Mouse (Mus musculus) urinary bladder, adult 2 months (tissue): Measurements from ENCODE around the gene 4930404N11Rik. TPM values are rescaled to one million over a fixed set of nuclear protein-coding genes. Genes with fewer than 3 reads are reported as not detected.

Experiments
- DNase-seq: peaks from one replicate; pipeline ENCODE4 v3.0.0; 2022; ENCODE audit warnings: low spot score
- polyA plus RNA-seq: library from polyadenylated mRNA; depleted of rRNA; stranded (reverse); fragments of >200 nt; gene quantifications from 2 replicates; pipeline ENCODE4 v1.2.3, GENCODE M21; 2012

The 4930404N11Rik gene
- polyA plus RNA-seq, 1 experiment: 2.1 TPM

DNA sequence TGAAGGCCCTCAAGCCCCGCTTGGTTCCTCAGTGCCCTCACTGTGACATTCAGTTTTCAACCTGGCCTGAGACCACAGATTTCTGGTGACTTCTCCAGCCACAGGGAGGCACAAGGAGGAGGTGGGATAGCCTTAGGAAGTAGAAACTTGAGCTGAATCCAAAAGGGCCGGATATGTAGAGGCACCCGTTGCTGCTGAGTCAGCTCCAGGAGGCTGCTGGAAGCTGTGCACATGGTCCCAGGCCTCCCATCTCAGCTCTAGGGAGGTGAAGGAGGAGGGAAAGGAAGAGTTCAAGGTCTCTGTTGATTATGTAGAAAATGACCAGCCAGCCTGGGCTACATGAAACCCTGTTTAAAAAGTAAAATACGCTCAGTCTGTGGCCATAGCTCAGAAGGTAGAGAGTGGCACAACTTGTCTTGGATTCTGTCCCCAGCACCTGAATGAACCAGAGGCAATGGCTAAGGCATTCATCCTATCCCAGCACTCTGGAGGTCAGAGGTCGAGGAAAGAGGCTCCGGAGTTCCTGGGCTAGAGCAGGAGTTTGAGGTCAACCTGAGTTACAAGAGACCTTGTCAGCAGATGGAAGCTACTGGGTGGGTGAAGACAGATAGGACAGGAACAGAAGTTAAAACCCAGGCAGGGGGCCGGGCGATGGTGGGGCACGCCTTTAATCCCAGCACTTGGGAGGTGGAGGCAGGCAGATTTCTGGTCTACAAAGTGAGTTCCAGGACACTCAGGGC lies 10.7 kb downstream of the 4930404N11Rik start:
- no peak for DNase-seq

- no peak for DNase-seq
Observed at GRCm38 (mm10) chr10:81351678-81352291, 13.8 kb downstream of the 4930404N11Rik start.

GRCm38 (mm10) chr10:81350351-81351063 lies 15.1 kb downstream of the 4930404N11Rik start, which contains the start of gene Hmg20b:
Hmg20b (minus strand) TSS chr10:81350480.
- DNase-seq: peak; percentile 96

DNA sequence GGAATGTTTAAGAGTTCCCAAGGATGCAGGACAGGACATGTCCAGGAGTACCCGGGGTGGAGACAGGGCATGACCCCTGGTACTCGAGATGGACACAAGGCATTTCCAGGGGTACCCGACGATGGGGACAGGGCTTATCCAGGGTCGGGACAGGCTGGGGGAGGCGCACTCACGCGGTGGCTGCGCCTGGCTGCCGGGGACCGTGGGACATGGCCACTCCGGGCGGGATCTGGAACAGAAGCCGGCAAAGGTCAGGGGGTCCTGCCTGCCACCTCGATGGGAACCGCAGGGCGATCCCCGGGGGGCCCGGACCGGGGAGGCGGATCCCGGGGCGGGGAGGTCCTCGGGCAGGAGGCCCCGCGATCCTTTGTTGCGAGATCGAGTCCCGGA lies 15.7 kb downstream of the 4930404N11Rik start:
- DNase-seq: no peak

DNA sequence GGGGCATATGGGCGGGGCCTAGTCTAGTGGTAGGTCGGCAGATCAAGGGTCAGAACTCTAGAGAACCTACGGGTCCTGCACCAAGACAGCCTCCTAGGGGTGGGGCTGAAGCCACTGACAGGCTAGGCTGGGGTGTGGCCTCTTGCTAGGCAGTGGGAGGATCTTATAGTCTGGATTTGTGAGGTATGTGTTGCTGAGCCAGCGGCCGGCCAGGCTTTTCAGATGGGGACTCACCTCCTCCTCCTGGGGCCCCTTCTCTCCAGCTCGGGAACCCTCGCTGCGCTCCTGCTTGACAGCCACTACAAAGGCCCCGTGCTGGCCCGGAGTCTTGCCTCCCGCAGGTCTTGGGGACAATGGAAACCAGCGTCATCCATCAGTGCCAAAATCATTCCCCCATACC lies 16.5 kb downstream of the 4930404N11Rik start:
- no peak for DNase-seq

- peak; percentile 51 for DNase-seq
Observed at GRCm38 (mm10) chr10:81346453-81347067, 19.1 kb downstream of the 4930404N11Rik start.

- DNase-seq: no peak
Observed at GRCm38 (mm10) chr10:81345162-81345534, 20.5 kb downstream of the 4930404N11Rik start.

GRCm38 (mm10) chr10:81344421-81345161 lies 21.0 kb downstream of the 4930404N11Rik start:
- no peak for DNase-seq

DNA sequence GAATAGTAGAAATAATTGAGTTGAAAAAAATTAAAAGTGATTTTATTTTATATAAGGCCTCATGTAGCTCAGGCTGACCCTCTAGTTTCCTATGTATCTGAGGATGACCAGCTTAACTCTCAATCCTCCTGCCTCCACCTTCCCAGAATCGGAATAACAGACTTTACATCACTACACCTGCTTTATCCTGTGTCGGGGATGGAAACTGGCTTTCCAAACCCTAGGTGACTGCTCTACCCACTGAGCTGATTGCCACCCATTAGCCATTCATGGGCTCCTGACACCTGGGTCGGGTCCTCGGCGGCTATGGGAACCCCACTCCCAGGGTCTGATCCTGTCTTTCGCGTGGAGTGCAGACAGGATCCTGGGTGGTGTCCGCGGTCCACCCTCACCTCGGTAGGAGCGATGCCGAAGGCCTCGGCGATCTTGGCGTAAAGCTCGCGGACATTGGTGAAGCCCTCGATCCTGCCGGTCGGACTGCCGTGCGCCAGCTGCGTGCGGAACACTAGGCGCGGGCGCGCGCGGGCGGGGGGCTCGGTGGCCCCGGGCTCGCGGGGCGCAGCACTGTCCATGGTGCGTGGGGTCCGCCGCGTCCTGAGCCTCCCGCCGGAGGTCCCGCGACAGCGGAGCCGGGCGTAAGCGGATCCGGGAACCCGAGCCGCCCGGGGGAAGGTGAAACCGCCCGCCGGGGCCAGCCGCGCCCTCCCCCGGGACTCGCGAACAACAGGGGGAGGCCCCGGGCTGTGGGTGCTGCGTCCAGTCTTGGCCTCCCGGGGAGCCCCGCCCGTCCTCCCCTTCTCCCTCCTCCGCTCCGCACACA lies 22.7 kb downstream of the 4930404N11Rik start, which contains the start of gene Gipc3:
TSS of gene Gipc3 (minus strand) at position 581 of the 820 bp plus-strand sequence.
- no peak for DNase-seq

- no peak for DNase-seq
Observed at GRCm38 (mm10) chr10:81341333-81341949, 24.2 kb downstream of the 4930404N11Rik start.

DNA sequence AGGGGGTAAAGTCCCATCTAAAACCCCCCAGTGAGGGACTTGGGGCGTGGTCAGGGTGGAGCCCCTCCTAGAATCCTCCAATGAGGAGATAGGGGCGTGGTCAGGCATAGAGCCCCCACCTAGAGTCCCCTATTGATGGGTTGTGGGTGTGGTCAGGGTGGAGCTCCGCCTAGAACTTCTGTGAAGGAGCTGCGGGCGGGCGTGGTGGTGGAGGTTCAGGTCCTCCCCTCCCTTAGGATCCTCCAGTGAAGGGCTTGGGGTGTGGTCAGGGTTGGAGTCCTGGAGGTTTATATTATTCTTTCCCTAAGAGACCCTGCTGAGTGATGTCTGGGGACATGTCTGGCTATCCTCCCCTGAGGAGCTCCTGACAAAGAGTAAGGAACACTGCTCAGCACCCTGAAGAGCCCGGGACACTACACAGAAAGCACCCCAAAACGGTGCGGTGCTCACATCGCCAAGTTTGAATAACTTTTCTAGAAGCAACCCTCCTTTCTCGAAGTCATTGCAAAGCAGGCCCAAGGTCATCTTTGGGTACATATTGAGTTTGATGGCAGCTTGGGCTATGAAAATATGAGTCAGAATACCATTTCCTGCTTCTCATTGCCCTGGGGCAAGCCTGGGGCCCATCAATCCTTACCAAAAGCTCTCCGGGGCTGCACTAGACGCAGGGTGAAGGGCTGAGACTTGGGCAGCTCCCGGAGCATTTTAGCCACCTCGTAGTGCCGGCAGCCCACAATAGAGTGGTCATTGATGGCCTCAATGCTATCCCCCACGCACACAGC lies 24.9 kb downstream of the 4930404N11Rik start:
- no peak for DNase-seq

DNA sequence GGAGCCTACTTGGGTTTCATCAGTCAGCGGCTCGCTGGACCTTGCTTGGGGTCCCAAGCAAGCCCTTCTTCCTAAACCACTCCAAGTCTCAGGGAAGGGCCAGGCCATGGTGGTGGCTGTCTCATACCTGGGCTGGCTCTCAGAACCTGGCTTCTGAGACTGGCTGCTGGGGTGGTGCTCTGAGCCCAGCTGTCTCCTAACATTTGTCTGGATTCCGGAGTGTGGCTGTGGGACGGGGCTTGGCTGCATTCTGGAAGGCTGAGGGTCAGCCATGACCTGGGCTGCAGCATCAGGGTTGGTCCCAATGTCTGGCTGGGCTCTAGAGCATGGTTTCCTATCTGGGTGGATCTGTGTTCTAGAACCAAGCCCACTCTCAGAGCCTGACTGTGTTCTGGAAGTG lies 29.1 kb downstream of the 4930404N11Rik start:
- DNase-seq: no peak

DNA sequence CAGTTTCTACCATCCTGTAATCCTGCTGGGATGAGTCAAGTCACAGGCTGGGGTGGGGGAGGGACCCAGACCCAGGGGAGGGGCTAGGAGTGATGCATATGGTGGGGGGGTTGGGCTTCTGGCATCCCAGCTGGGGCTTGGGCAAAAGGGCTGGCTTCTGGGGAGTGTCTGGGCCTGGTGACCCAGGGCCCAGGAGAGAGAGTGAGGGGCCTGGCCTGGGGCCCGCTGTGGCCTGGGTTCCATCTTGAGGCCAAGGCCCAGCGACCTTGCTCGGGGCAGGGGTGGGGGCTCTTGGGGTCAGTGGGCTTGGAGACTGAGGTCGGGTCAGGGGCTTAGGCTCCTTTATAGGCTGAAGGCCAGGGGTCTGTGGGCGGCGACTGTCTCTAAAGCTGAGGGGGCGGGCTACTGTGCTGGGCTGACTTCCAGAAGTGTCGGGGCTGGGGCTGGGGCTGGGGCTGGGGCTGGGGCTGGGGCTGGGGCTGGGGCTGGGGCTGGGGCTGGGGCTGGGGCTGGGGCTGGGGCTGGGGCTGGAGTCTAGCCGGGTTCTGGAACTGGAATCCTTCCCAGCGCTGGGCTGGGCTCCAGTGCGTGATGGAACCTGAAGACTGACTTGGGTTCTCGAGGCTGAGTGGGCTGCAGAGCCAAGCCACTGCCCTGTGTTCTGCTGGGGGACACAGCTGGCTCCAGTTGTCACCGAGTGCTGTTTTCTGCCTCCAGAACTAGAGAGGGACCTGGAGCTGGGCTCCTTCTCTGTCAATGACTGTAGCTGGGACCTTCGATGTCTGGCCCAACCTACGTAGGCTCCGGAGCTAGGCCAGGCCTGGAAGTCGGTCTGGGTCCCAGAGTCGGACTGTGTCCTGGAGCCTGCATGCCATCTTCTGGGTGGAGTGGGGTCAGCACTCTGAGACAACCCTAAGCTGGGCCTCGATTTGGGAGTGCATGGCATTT lies 29.9 kb downstream of the 4930404N11Rik start:
- DNase-seq: no peak

GRCm38 (mm10) chr10:81334324-81334723 lies 31.3 kb downstream of the 4930404N11Rik start:
- DNase-seq: no peak

DNA sequence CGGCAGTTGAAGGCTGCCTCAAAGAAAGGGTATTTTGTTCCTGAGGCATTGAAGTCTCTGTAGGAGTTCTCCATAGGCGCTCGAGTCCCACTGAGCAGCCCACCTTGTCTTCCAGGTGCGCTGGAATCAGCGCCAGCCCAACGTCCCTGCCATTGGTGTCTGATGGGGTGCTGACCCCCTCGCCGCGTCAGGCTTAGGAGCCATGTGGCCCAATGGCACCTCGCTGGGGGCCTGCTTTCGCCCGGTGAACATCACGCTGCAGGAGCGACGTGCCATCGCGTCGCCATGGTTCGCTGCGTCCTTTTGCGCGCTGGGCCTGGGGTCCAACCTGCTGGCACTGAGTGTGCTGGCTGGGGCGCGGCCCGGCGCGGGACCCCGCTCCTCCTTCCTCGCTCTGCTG lies 33.3 kb downstream of the 4930404N11Rik start:
- no peak for DNase-seq

GRCm38 (mm10) chr10:81330007-81330406 lies 35.6 kb downstream of the 4930404N11Rik start:
- DNase-seq: no peak

- DNase-seq: no peak
Observed at GRCm38 (mm10) chr10:81329194-81329975, 36.2 kb downstream of the 4930404N11Rik start.
